Mouse (Mus musculus) myocyte (in vitro differentiated cells): ENCODE results near the gene Eif3m. TPM values are rescaled to one million over a fixed set of nuclear protein-coding genes. Genes with fewer than 3 reads are reported as not detected.

Source experiments
- H3K27me3 ChIP-seq: one replicate; pipeline ENCODE4 v1.6.1; 2011; ENCODE audit not compliant: control insufficient read depth, insufficient read depth, insufficient read length
- H3K36me3 ChIP-seq: one replicate; pipeline ENCODE4 v1.6.1; 2011; ENCODE audit not compliant: control insufficient read depth, insufficient read depth
- H3K4me2 ChIP-seq: one replicate; pipeline ENCODE4 v1.6.1; 2011; ENCODE audit warnings: low read depth, control low read depth
- H3K4me3 ChIP-seq: one replicate; pipeline ENCODE4 v1.5.1; 2011; ENCODE audit warnings: mild to moderate bottlenecking, control low read depth, moderate library complexity
- H3K79me2 ChIP-seq: one replicate; pipeline ENCODE4 v1.6.1; 2011; ENCODE audit not compliant: control insufficient read depth, insufficient read depth
- H3ac ChIP-seq: one replicate; pipeline ENCODE4 v1.6.1; 2011; ENCODE audit not compliant: control insufficient read depth, insufficient read length
- CEBPB ChIP-seq: IDR thresholded peaks from 2 replicates; pipeline ENCODE4 v1.6.1; 2011; ENCODE audit warnings: mild to moderate bottlenecking, moderate library complexity; ENCODE audit not compliant: poor library complexity, insufficient read depth, severe bottlenecking
- E2F4 ChIP-seq: IDR thresholded peaks from one replicate; pipeline ENCODE4 v1.6.1; 2011; ENCODE audit warnings: mild to moderate bottlenecking, control low read depth, moderate library complexity; ENCODE audit not compliant: insufficient read depth
- MAX ChIP-seq: IDR thresholded peaks from one replicate; pipeline ENCODE4 v1.6.1; 2011; ENCODE audit warnings: low read depth, mild to moderate bottlenecking, control low read depth
- MYOD1 ChIP-seq, 3 experiments: IDR thresholded peaks; one replicate each; pipeline ENCODE4 v1.6.1; 2011; ENCODE audit warnings: control low read depth in 2 of 3, low read depth in 2 of 3, mild to moderate bottlenecking in 2 of 3, moderate library complexity in 1 of 3; ENCODE audit not compliant: insufficient read length in 2 of 3, control insufficient read depth in 1 of 3
- MYOG ChIP-seq, 3 experiments: IDR thresholded peaks; one replicate each; pipeline ENCODE4 v1.6.1; 2011; ENCODE audit warnings: control low read depth in 2 of 3, low read depth in 2 of 3, mild to moderate bottlenecking in 2 of 3; ENCODE audit not compliant: insufficient read length in 2 of 3, control insufficient read depth in 1 of 3, insufficient read depth in 1 of 3
- POLR2A ChIP-seq: IDR thresholded peaks from one replicate; pipeline ENCODE4 v1.6.1; 2011; ENCODE audit warnings: low read depth, mild to moderate bottlenecking, control low read depth, moderate library complexity; ENCODE audit not compliant: insufficient read length
- POLR2AphosphoS2 ChIP-seq: IDR thresholded peaks from one replicate; pipeline ENCODE4 v1.6.1; 2011; ENCODE audit warnings: low read depth, control low read depth; ENCODE audit not compliant: insufficient read length
- REST ChIP-seq: IDR thresholded peaks from one replicate; pipeline ENCODE4 v1.6.1; 2011; ENCODE audit warnings: mild to moderate bottlenecking, control low read depth, moderate library complexity; ENCODE audit not compliant: insufficient read depth, insufficient read length
- SRF ChIP-seq: IDR thresholded peaks from one replicate; pipeline ENCODE4 v1.6.1; 2011; ENCODE audit warnings: low read depth; ENCODE audit not compliant: control insufficient read depth, insufficient read length
- TCF12 ChIP-seq: IDR thresholded peaks from one replicate; pipeline ENCODE4 v1.6.1; 2011; ENCODE audit warnings: mild to moderate bottlenecking, control low read depth; ENCODE audit not compliant: poor library complexity, insufficient read depth, severe bottlenecking
- TCF3 ChIP-seq: IDR thresholded peaks from one replicate; pipeline ENCODE4 v1.6.1; 2011; ENCODE audit warnings: low read depth, control low read depth; ENCODE audit not compliant: insufficient read length
- USF1 ChIP-seq: IDR thresholded peaks from one replicate; pipeline ENCODE4 v1.6.1; 2011; ENCODE audit warnings: low read depth, mild to moderate bottlenecking, control low read depth, moderate library complexity
- polyA plus RNA-seq: library from polyadenylated mRNA; unstranded; fragments of >200 nt; fragmentation: generic; extraction: Trizol; gene quantifications from one replicate; pipeline ENCODE4 v1.2.1, GENCODE M21; 2012; ENCODE audit warnings: missing spikeins

Gene Eif3m
- polyA plus RNA-seq, 1 experiment, result 114 TPM

GRCm38 (mm10) chr2:105043152-105043551 lies 26.3 kb upstream of the Eif3m start:
- no peak for TF ChIP-seq REST
- TF ChIP-seq MAX, result no peak
- TF ChIP-seq POLR2A, result no peak
- no peak for TF ChIP-seq E2F4
- Histone ChIP-seq H3K4me3 (no peak overlapping the region), H3K27me3 (no peaks in the 10 kb centered on the region), H3K4me2 (no peak overlapping the region), H3ac (no peak overlapping the region), H3K79me2 (no peaks in the 10 kb centered on the region), H3K36me3 (no peaks in the 10 kb centered on the region)

- Histone ChIP-seq H3ac (no peak overlapping the region), H3K36me3 (no peaks in the 10 kb centered on the region), H3K4me2 (no peak overlapping the region), H3K4me3 (no peak overlapping the region), H3K27me3 (no peaks in the 10 kb centered on the region), H3K79me2 (no peaks in the 10 kb centered on the region)
- TF ChIP-seq SRF (no peak), TCF12 (no peak), USF1 (no peak), REST (no peak), E2F4 (no peak), CEBPB (no peak), POLR2AphosphoS2 (no peak), MAX (no peak)
Observed at GRCm38 (mm10) chr2:105040859-105041258, 24.0 kb upstream of the Eif3m start.

- H3K36me3 ChIP-seq, result no peaks in the 10 kb centered on the region
- no peak overlapping the region for H3K4me3 ChIP-seq
- no peak overlapping the region for H3ac ChIP-seq
- H3K27me3 ChIP-seq, result no peaks in the 10 kb centered on the region
- TF ChIP-seq E2F4 (no peak), REST (no peak), POLR2AphosphoS2 (no peak), MYOD1 (IDR thresholded peaks at IDR 0.05; ENCODE audit: control insufficient read depth in 1 of 3, insufficient read length in 2 of 3, low read depth in 2 of 3) (no peak), TCF3 (no peak), USF1 (no peak), SRF (no peak), MYOG (IDR thresholded peaks at IDR 0.05; ENCODE audit: control insufficient read depth in 1 of 3, insufficient read depth in 1 of 3, insufficient read length in 2 of 3, low read depth in 2 of 3) (no peak), CEBPB (no peak), TCF12 (no peak), MAX (no peak), POLR2A (no peak)
- H3K79me2 ChIP-seq, result no peaks in the 10 kb centered on the region
- no peak overlapping the region for H3K4me2 ChIP-seq
Observed at GRCm38 (mm10) chr2:105038879-105039278, 22.0 kb upstream of the Eif3m start.

- H3K79me2 ChIP-seq, result no peaks in the 10 kb centered on the region
- no peak overlapping the region for H3K4me3 ChIP-seq
- TF ChIP-seq E2F4, result no peak
- TF ChIP-seq SRF, result no peak
- TF ChIP-seq REST, result no peak
- no peak for TF ChIP-seq POLR2A
- TF ChIP-seq TCF12, result no peak
- TF ChIP-seq TCF3, result no peak
- TF ChIP-seq USF1, result no peak
- no peak for TF ChIP-seq MAX
Observed at GRCm38 (mm10) chr2:105037956-105038569, 21.2 kb upstream of the Eif3m start.

GRCm38 (mm10) chr2:105036401-105037070 lies 19.7 kb upstream of the Eif3m start:
- Histone ChIP-seq H3K36me3 (no peaks in the 10 kb centered on the region), H3K79me2 (no peaks in the 10 kb centered on the region), H3K4me3 (no peak overlapping the region), H3ac (no peak overlapping the region), H3K4me2 (no peak overlapping the region), H3K27me3 (no peaks in the 10 kb centered on the region)
- TF ChIP-seq MYOG (IDR thresholded peaks at IDR 0.05; ENCODE audit: control insufficient read depth in 1 of 3, insufficient read depth in 1 of 3, insufficient read length in 2 of 3, low read depth in 2 of 3) (no peak), USF1 (no peak), POLR2AphosphoS2 (no peak), POLR2A (no peak), TCF3 (no peak), MAX (no peak), TCF12 (no peak), E2F4 (no peak), REST (no peak), CEBPB (no peak), MYOD1 (IDR thresholded peaks at IDR 0.05; ENCODE audit: control insufficient read depth in 1 of 3, insufficient read length in 2 of 3, low read depth in 2 of 3) (no peak), SRF (no peak)

More at GRCm38 (mm10) chr2:105037956-105038569, 21.2 kb upstream of the Eif3m start:
- H3K27me3 ChIP-seq, result no peaks in the 10 kb centered on the region
- no peaks in the 10 kb centered on the region for H3K36me3 ChIP-seq
- H3K4me2 ChIP-seq, result no peak overlapping the region
- no peak overlapping the region for H3ac ChIP-seq
